In the genomic region with DNA sequence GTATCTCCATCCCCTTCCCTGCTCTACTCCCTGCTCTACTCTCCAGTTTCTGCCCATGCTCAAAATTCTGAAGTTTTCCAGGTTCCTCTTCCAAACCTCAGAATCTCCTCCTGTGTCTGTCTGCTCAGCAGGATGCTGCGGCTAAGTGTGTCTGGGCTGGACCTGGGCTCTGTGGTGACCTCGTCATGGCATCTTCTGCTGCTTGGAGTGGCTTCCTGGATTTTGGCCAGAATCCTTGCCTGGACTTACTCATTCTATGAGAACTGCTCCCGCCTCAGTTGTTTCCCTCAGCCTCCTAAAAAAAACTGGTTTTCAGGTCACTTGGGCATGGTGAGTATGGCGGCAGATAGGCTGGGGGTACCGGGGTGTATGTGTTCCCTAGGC, we compare ENCODE assay signal across 7 mouse cellular contexts. TPM values are rescaled to one million over a fixed set of nuclear protein-coding genes. Genes with fewer than 3 reads are reported as not detected.
DNase-seq lines count a peak whose midpoint lies in the region; ATAC-seq and TF ChIP-seq lines count a peak whose summit lies in the region.

No protein-coding gene starts in this region.

- H3K4me1 ChIP-seq in embryonic fibroblast, embryonic 13.5 days (ENCODE audit: control insufficient read depth, insufficient read depth, low read length): 0 out of 2 replicates have a peak, but pooled peaks cover 5% of the 10 kb centered on the region
- peaks cover 7% of the 10 kb centered on the region for H3K4me1 ChIP-seq in intestine, embryonic 15.5 days (replicated peaks)
- 0 out of 2 replicates have a peak, but pooled peaks cover 7% of the 10 kb centered on the region for H3K4me1 ChIP-seq in midbrain, embryonic 12.5 days

- intact Hi-C loops in left cerebral cortex, postnatal 36 days (cut with DNase I): no loop called here

- WGBS in intestine, embryonic 15.5 days: 49% methylated on average over 5 of the region's 5 CpGs
- 66% methylated on average over 5 of the region's 5 CpGs for WGBS in midbrain, embryonic 12.5 days

- no peaks in the 10 kb centered on the region for H3K36me3 ChIP-seq in intestine, embryonic 15.5 days
- H3K36me3 ChIP-seq in midbrain, embryonic 12.5 days: no peaks in the 10 kb centered on the region

- H3K27ac ChIP-seq in embryonic fibroblast, embryonic 13.5 days (ENCODE audit: insufficient read depth, low read length): peak overlapping the region; percentile 0; the same call in 1 of the 2 replicates
- H3K27ac ChIP-seq in intestine, embryonic 15.5 days: peak overlapping the region; percentile 68; the same call in 1 of the 2 replicates
- H3K27ac ChIP-seq in midbrain, embryonic 12.5 days (replicated peaks): no peak overlapping the region

- TF ChIP-seq CTCF in embryonic fibroblast, embryonic 13.5 days (IDR thresholded peaks at IDR 0.05; ENCODE audit: borderline replicate concordance, insufficient read depth, low read length): no peak

- peak; percentile 58 for DNase-seq in 416B (ENCODE audit: low read depth)
- peak; percentile 80 for DNase-seq in MN1 (ENCODE audit: low spot score)
- DNase-seq in left cerebral cortex, postnatal 36 days (ENCODE audit: low spot score in 2 of 2): no peak
- no peak for DNase-seq in right cerebral cortex, postnatal 25 days

- peak overlapping the region; percentile 76 for H3K4me2 ChIP-seq in intestine, embryonic 15.5 days (replicated peaks)
- H3K4me2 ChIP-seq in midbrain, embryonic 12.5 days (replicated peaks): peak overlapping the region; percentile 50

- H3K9ac ChIP-seq in intestine, embryonic 15.5 days: peak overlapping the region; percentile 45
- peak overlapping the region; percentile 43 for H3K9ac ChIP-seq in midbrain, embryonic 12.5 days (replicated peaks)

- no peaks in the 10 kb centered on the region for H3K9me3 ChIP-seq in intestine, embryonic 15.5 days
- H3K9me3 ChIP-seq in midbrain, embryonic 12.5 days: no peaks in the 10 kb centered on the region

- H3K27me3 ChIP-seq in intestine, embryonic 15.5 days (replicated peaks): no peaks in the 10 kb centered on the region
- H3K27me3 ChIP-seq in midbrain, embryonic 12.5 days: no peaks in the 10 kb centered on the region

- no peak for TF ChIP-seq POLR2A in embryonic fibroblast, embryonic 13.5 days (IDR thresholded peaks at IDR 0.05; ENCODE audit: low read depth, low read length)

- ATAC-seq in intestine, embryonic 15.5 days: no peak
- no peak for ATAC-seq in midbrain, embryonic 12.5 days (ENCODE audit: low FRiP score, low read depth)

- peak overlapping the region; percentile 59 for H3K4me3 ChIP-seq in embryonic fibroblast, embryonic 13.5 days (ENCODE audit: insufficient read depth, low read length)
- H3K4me3 ChIP-seq in intestine, embryonic 15.5 days (replicated peaks): peak overlapping the region; percentile 49
- H3K4me3 ChIP-seq in midbrain, embryonic 12.5 days: peak overlapping the region; percentile 41

RNA-seq across cellular contexts. Expression of gene Cyp4f16, which starts 0.5 kb away (rescaled TPM):
- polyA plus RNA-seq in embryonic fibroblast, embryonic 13.5 days (2011; ENCODE audit: insufficient read length, low read depth, missing spikeins): 31.3 TPM in 2 replicates
- polyA plus RNA-seq in intestine, embryonic 15.5 days (2015; fragmentation: Nextera tagmentation; extraction: Ambion mirVana): 30.1 and 33.9 TPM in 2 replicates
- polyA plus RNA-seq in midbrain, embryonic 12.5 days (2016; fragmentation: Nextera tagmentation; extraction: Ambion mirVana): 16.7 and 19.9 TPM in 2 replicates
- total RNA-seq in left cerebral cortex, postnatal 36 days (2021): 1 to 10 TPM; 4.4 to 4.6 TPM

RNA-seq across cellular contexts. Expression of gene Cyp4f17, which starts 31.0 kb away (rescaled TPM):
- 15.1 and 15.8 TPM in 2 replicates for polyA plus RNA-seq in embryonic fibroblast, embryonic 13.5 days (2011; ENCODE audit: insufficient read length, low read depth, missing spikeins)
- 4.8 and 5.5 TPM in 2 replicates for polyA plus RNA-seq in intestine, embryonic 15.5 days (2015; fragmentation: Nextera tagmentation; extraction: Ambion mirVana)
- 11.4 and 11.7 TPM in 2 replicates for polyA plus RNA-seq in midbrain, embryonic 12.5 days (2016; fragmentation: Nextera tagmentation; extraction: Ambion mirVana)
- 1 to 10 TPM; 3.0 to 4.4 TPM for total RNA-seq in left cerebral cortex, postnatal 36 days (2021)

Comparison
In these comparisons a context has a peak if more than half of its experiments do, and no peak if none do; other contexts are left out.
1. DNase-seq: peak in 416B (single experiment) and MN1 (single experiment); none in left cerebral cortex, postnatal 36 days (0 of 2) and right cerebral cortex, postnatal 25 days (single experiment).
2. Peak in every context shown above with its lines, with median percentiles within 50 percentile points of each other: H3K4me3 ChIP-seq.